Mouse (Mus musculus) cortical plate, adult 2 months (tissue): Measurements from ENCODE around the gene Miga2.

Experiments used
- CTCF ChIP-seq: fragments of 200-500 bp; IDR thresholded peaks from 2 replicates; pipeline ENCODE4 v1.5.1; 2011; ENCODE audit warnings: mild to moderate bottlenecking, control low read depth, low read length; ENCODE audit not compliant: insufficient read depth; ENCODE audit errors: extremely low read depth
- POLR2A ChIP-seq: fragments of 200-500 bp; IDR thresholded peaks from 2 replicates; pipeline ENCODE4 v1.6.1; 2011; ENCODE audit warnings: mild to moderate bottlenecking, low read length, control low read depth; ENCODE audit not compliant: insufficient read depth; ENCODE audit errors: extremely low read depth

DNA sequence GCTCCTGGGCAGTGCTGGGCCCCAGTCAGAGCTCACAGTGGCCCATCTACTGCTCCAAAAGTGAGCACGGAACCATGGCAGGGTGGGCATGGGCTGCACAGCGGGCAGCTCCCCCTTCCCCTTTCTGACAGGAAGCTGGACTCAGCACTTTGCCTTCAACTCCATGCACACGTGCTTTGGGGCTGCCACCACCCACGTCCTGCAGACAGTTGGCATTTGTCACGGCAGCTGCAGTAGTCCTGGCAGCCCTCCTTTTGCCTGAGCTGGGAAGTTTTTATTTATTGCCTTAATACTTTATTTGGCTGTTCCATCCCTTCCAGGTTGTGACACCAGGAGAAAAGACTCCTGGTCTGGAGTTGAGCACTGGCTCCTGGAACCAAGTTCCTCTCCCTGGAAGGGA is 20.8 kb downstream of the Miga2 start:
- no peak for TF ChIP-seq CTCF
- TF ChIP-seq POLR2A, result no peak
